Mouse (Mus musculus) heart, embryonic 15.5 days (tissue): ENCODE measurements around the gene Wrnip1. TPM values are rescaled to one million over a fixed set of nuclear protein-coding genes. Genes with fewer than 3 reads are reported as not detected.

Experiments
- ATAC-seq: fragments of 200-750 bp; cut with Nextera tagmentation; replicated peaks from 2 replicates; pipeline ENCODE4 v1.8.0; 2017; ENCODE audit warnings: low read depth, moderate TSS enrichment; ENCODE audit not compliant: insufficient number of reproducible peaks, insufficient read depth, low FRiP score
- H3K27ac ChIP-seq: fragments of 300-500 bp; sonication (generic); 2 replicates; pipeline ENCODE4 v1.5.1; 2015; ENCODE audit warnings: mild to moderate bottlenecking, inconsistent platforms
- H3K27me3 ChIP-seq: fragments of 300-500 bp; sonication (generic); 2 replicates; pipeline ENCODE4 v1.6.1; 2015; ENCODE audit warnings: inconsistent platforms
- H3K36me3 ChIP-seq: fragments of 300-500 bp; sonication (generic); 2 replicates; pipeline ENCODE4 v1.6.1; 2015; ENCODE audit warnings: mild to moderate bottlenecking, inconsistent platforms
- H3K4me1 ChIP-seq: fragments of 300-500 bp; sonication (generic); replicated peaks from 2 replicates; pipeline ENCODE4 v1.6.1; 2015; ENCODE audit warnings: inconsistent platforms
- H3K4me2 ChIP-seq: fragments of 300-500 bp; sonication (generic); 2 replicates; pipeline ENCODE4 v1.6.1; 2015; ENCODE audit warnings: inconsistent platforms, mild to moderate bottlenecking, moderate library complexity
- H3K4me3 ChIP-seq: fragments of 300-500 bp; sonication (generic); 2 replicates; pipeline ENCODE4 v1.5.1; 2015; ENCODE audit warnings: mild to moderate bottlenecking, inconsistent platforms
- H3K9ac ChIP-seq: fragments of 300-500 bp; sonication (generic); 2 replicates; pipeline ENCODE4 v1.6.1; 2015; ENCODE audit warnings: mild to moderate bottlenecking, inconsistent platforms
- H3K9me3 ChIP-seq: fragments of 300-500 bp; sonication (generic); replicated peaks from 2 replicates; pipeline ENCODE4 v1.6.1; 2016; ENCODE audit warnings: inconsistent platforms
- WGBS: fragments of 180-500 bp; shearing (Covaris S2); methylation state at CpG from one replicate; pipeline ENCODE4 v1.1.7; 2015; ENCODE audit warnings: mixed read lengths; 5-methylcytosine and 5-hydroxymethylcytosine counted together
- polyA plus RNA-seq: library from polyadenylated mRNA; unstranded; fragments of >200 nt; fragmentation: Nextera tagmentation; extraction: Ambion mirVana; gene quantifications from 2 replicates; pipeline ENCODE4 v1.2.1, GENCODE M21; 2015

The Wrnip1 gene
- polyA plus RNA-seq, 1 experiment from 2014 or later, result 22.2 TPM

- Histone ChIP-seq H3K4me1 (no peaks in the 10 kb centered on the region), H3K36me3 (no peaks in the 10 kb centered on the region), H3K27me3 (no peaks in the 10 kb centered on the region), H3K27ac (no peak overlapping the region), H3K4me3 (no peak overlapping the region), H3K9ac (no peak overlapping the region), H3K4me2 (no peak overlapping the region), H3K9me3 (no peaks in the 10 kb centered on the region)
- no peak for ATAC-seq
- WGBS, result 64% methylated on average over 3 of the region's 3 CpGs
Observed at GRCm38 (mm10) chr13:32832776-32833175, 30.9 kb downstream of the Wrnip1 start.

- Histone ChIP-seq H3K27ac (no peak overlapping the region), H3K9ac (no peak overlapping the region), H3K4me1 (no peaks in the 10 kb centered on the region), H3K36me3 (no peaks in the 10 kb centered on the region), H3K4me3 (no peak overlapping the region), H3K27me3 (no peaks in the 10 kb centered on the region), H3K4me2 (no peak overlapping the region), H3K9me3 (no peaks in the 10 kb centered on the region)
- no peak for ATAC-seq
- WGBS, result 58% methylated on average over 6 of the region's 6 CpGs
Observed at GRCm38 (mm10) chr13:32833237-32833636, 31.4 kb downstream of the Wrnip1 start.

- H3K4me3 ChIP-seq, result no peak overlapping the region
- H3K36me3 ChIP-seq, result no peaks in the 10 kb centered on the region
- H3K4me2 ChIP-seq, result no peak overlapping the region
- H3K4me1 ChIP-seq, result no peaks in the 10 kb centered on the region
- no peaks in the 10 kb centered on the region for H3K9me3 ChIP-seq
- no peaks in the 10 kb centered on the region for H3K27me3 ChIP-seq
- no peak for ATAC-seq
- no peak overlapping the region for H3K27ac ChIP-seq
- no peak overlapping the region for H3K9ac ChIP-seq
- WGBS, result 90% methylated on average over 5 of the region's 5 CpGs
Observed at GRCm38 (mm10) chr13:32834513-32834912, 32.7 kb downstream of the Wrnip1 start.

GRCm38 (mm10) chr13:32839314-32839713 lies 37.5 kb downstream of the Wrnip1 start:
- no peaks in the 10 kb centered on the region for H3K36me3 ChIP-seq
- H3K4me2 ChIP-seq, result no peak overlapping the region
- no peak overlapping the region for H3K9ac ChIP-seq
- H3K27me3 ChIP-seq, result no peaks in the 10 kb centered on the region
- ATAC-seq, result no peak
- no peaks in the 10 kb centered on the region for H3K9me3 ChIP-seq
- H3K27ac ChIP-seq, result no peak overlapping the region
- H3K4me1 ChIP-seq, result no peaks in the 10 kb centered on the region
- no peak overlapping the region for H3K4me3 ChIP-seq
- WGBS, result 22% methylated on average over 1 of the region's 1 CpGs

- H3K4me1 ChIP-seq, result no peaks in the 10 kb centered on the region
- H3K4me2 ChIP-seq, result no peak overlapping the region
- no peak for ATAC-seq
- no peak overlapping the region for H3K27ac ChIP-seq
- no peaks in the 10 kb centered on the region for H3K9me3 ChIP-seq
- WGBS, result 85% methylated on average over 3 of the region's 3 CpGs
- no peak overlapping the region for H3K9ac ChIP-seq
- H3K36me3 ChIP-seq, result no peaks in the 10 kb centered on the region
- H3K27me3 ChIP-seq, result no peaks in the 10 kb centered on the region
- no peak overlapping the region for H3K4me3 ChIP-seq
Observed at GRCm38 (mm10) chr13:32841349-32841748, 39.5 kb downstream of the Wrnip1 start.

- H3K4me3 ChIP-seq, result no peak overlapping the region
- ATAC-seq, result no peak
- no peak overlapping the region for H3K4me2 ChIP-seq
- H3K36me3 ChIP-seq, result no peaks in the 10 kb centered on the region
- H3K27ac ChIP-seq, result no peak overlapping the region
- H3K4me1 ChIP-seq, result peaks cover 19% of the 10 kb centered on the region
- H3K9me3 ChIP-seq, result no peaks in the 10 kb centered on the region
- no peak overlapping the region for H3K9ac ChIP-seq
- H3K27me3 ChIP-seq, result no peaks in the 10 kb centered on the region
Observed at GRCm38 (mm10) chr13:32846221-32846620, 44.4 kb downstream of the Wrnip1 start.

- ATAC-seq, result no peak
- H3K27me3 ChIP-seq, result no peaks in the 10 kb centered on the region
- WGBS, result 52% methylated on average over 4 of the region's 4 CpGs
- peaks cover 19% of the 10 kb centered on the region for H3K4me1 ChIP-seq
- H3K4me2 ChIP-seq, result no peak overlapping the region
- no peak overlapping the region for H3K4me3 ChIP-seq
- H3K36me3 ChIP-seq, result no peaks in the 10 kb centered on the region
- H3K27ac ChIP-seq, result no peak overlapping the region
- no peak overlapping the region for H3K9ac ChIP-seq
- H3K9me3 ChIP-seq, result no peaks in the 10 kb centered on the region
Observed at GRCm38 (mm10) chr13:32849092-32849491, 47.3 kb downstream of the Wrnip1 start.

GRCm38 (mm10) chr13:32849531-32850123 lies 47.8 kb downstream of the Wrnip1 start:
- Histone ChIP-seq H3K27me3 (no peaks in the 10 kb centered on the region), H3K9ac (no peak overlapping the region), H3K4me3 (no peak overlapping the region), H3K27ac (no peak overlapping the region), H3K36me3 (no peaks in the 10 kb centered on the region), H3K4me2 (0 out of 2 replicates have a peak overlapping the region, but pooled peaks have one; percentile 12), H3K9me3 (no peaks in the 10 kb centered on the region), H3K4me1 (peaks cover 19% of the 10 kb centered on the region)
- no peak for ATAC-seq

GRCm38 (mm10) chr13:32850156-32850555 lies 48.3 kb downstream of the Wrnip1 start:
- H3K27ac ChIP-seq, result no peak overlapping the region
- H3K4me3 ChIP-seq, result no peak overlapping the region
- no peak overlapping the region for H3K9ac ChIP-seq
- 0 out of 2 replicates have a peak overlapping the region, but pooled peaks have one; percentile 12 for H3K4me2 ChIP-seq
- WGBS, result 42% methylated on average over 1 of the region's 1 CpGs
- no peaks in the 10 kb centered on the region for H3K36me3 ChIP-seq
- H3K4me1 ChIP-seq, result peaks cover 19% of the 10 kb centered on the region
- no peaks in the 10 kb centered on the region for H3K27me3 ChIP-seq
- no peaks in the 10 kb centered on the region for H3K9me3 ChIP-seq
- ATAC-seq, result no peak

GRCm38 (mm10) chr13:32850668-32851404 lies 49.0 kb downstream of the Wrnip1 start, which contains the start of gene Serpinb1a:
Serpinb1a (minus strand) TSS chr13:32851185.
- no peaks in the 10 kb centered on the region for H3K9me3 ChIP-seq
- no peaks in the 10 kb centered on the region for H3K27me3 ChIP-seq
- 49% methylated on average over 10 of the region's 10 CpGs for WGBS
- H3K4me1 ChIP-seq, result peaks cover 19% of the 10 kb centered on the region
- peak; percentile 55; the same call in 1 of the 2 replicates for ATAC-seq
- 0 out of 2 replicates have a peak within 1 kb of the TSS, but pooled peaks have one; percentile 12 for H3K4me3 ChIP-seq
- peak within 1 kb of the TSS; percentile 32 for H3K4me2 ChIP-seq
- no peak within 1 kb of the TSS for H3K27ac ChIP-seq
- no peaks in the 10 kb centered on the region for H3K36me3 ChIP-seq
- H3K9ac ChIP-seq, result no peak within 1 kb of the TSS

- no peaks in the 10 kb centered on the region for H3K36me3 ChIP-seq
- H3K4me1 ChIP-seq, result peaks cover 19% of the 10 kb centered on the region
- ATAC-seq, result no peak
- no peak overlapping the region for H3K27ac ChIP-seq
- H3K9ac ChIP-seq, result no peak overlapping the region
- H3K27me3 ChIP-seq, result no peaks in the 10 kb centered on the region
- no peaks in the 10 kb centered on the region for H3K9me3 ChIP-seq
- 6% methylated on average over 7 of the region's 7 CpGs for WGBS
- H3K4me2 ChIP-seq, result no peak overlapping the region
- H3K4me3 ChIP-seq, result no peak overlapping the region
Observed at GRCm38 (mm10) chr13:32851967-32852366, 50.1 kb downstream of the Wrnip1 start.

GRCm38 (mm10) chr13:32852539-32852938 lies 50.7 kb downstream of the Wrnip1 start:
- H3K9ac ChIP-seq, result no peak overlapping the region
- H3K4me2 ChIP-seq, result no peak overlapping the region
- no peak for ATAC-seq
- no peaks in the 10 kb centered on the region for H3K36me3 ChIP-seq
- no peaks in the 10 kb centered on the region for H3K9me3 ChIP-seq
- H3K27ac ChIP-seq, result no peak overlapping the region
- no peaks in the 10 kb centered on the region for H3K27me3 ChIP-seq
- no peak overlapping the region for H3K4me3 ChIP-seq
- WGBS, result 85% methylated on average over 4 of the region's 4 CpGs
- H3K4me1 ChIP-seq, result peaks cover 19% of the 10 kb centered on the region
